Mouse (Mus musculus): ENCODE measurements around the gene Mgat5b.

The Mgat5b gene

GRCm38 (mm10) chr11:116917361-116917760, 1.3 kb upstream of the Mgat5b start:
- CTCF ChIA-PET, result interaction anchor here (0.6 kb wide), 1 partner anchor 106 kb away, joined by 5 read pairs; no protein-coding TSS in a partner anchor

- CTCF ChIA-PET, result interaction anchor here (0.7 kb wide), 1 partner anchor 21 kb away, joined by 7 read pairs; no protein-coding TSS in a partner anchor
Measured at GRCm38 (mm10) chr11:116919186-116920020, 740 bp downstream of the Mgat5b start.

GRCm38 (mm10) chr11:116920746-116921145, 2.1 kb downstream of the Mgat5b start:
- CTCF ChIA-PET, result no interaction called here

- CTCF ChIA-PET, result no interaction called here
Measured at GRCm38 (mm10) chr11:116922058-116922457, 3.4 kb downstream of the Mgat5b start.

GRCm38 (mm10) chr11:116928031-116928430, 9.4 kb downstream of the Mgat5b start:
- CTCF ChIA-PET, result no interaction called here

GRCm38 (mm10) chr11:116934862-116935261, 16.2 kb downstream of the Mgat5b start:
- CTCF ChIA-PET, result no interaction called here

- CTCF ChIA-PET, result no interaction called here
Measured at GRCm38 (mm10) chr11:116935354-116935753, 16.7 kb downstream of the Mgat5b start.

- CTCF ChIA-PET, result no interaction called here
Measured at GRCm38 (mm10) chr11:116935917-116936316, 17.3 kb downstream of the Mgat5b start.

GRCm38 (mm10) chr11:116937141-116937540, 18.5 kb downstream of the Mgat5b start:
- CTCF ChIA-PET, result no interaction called here

- CTCF ChIA-PET, result no interaction called here
Measured at GRCm38 (mm10) chr11:116940088-116940855, 21.6 kb downstream of the Mgat5b start.

GRCm38 (mm10) chr11:116944346-116944745, 25.7 kb downstream of the Mgat5b start:
- CTCF ChIA-PET, result no interaction called here

- CTCF ChIA-PET, result no interaction called here
Measured at GRCm38 (mm10) chr11:116949832-116950231, 31.2 kb downstream of the Mgat5b start.

GRCm38 (mm10) chr11:116951429-116951828, 32.8 kb downstream of the Mgat5b start:
- CTCF ChIA-PET, result no interaction called here

- CTCF ChIA-PET, result no interaction called here
Measured at GRCm38 (mm10) chr11:116954231-116955118, 35.8 kb downstream of the Mgat5b start.

GRCm38 (mm10) chr11:116958601-116959000, 39.9 kb downstream of the Mgat5b start:
- CTCF ChIA-PET, result no interaction called here

GRCm38 (mm10) chr11:116965061-116965460, 46.4 kb downstream of the Mgat5b start:
- CTCF ChIA-PET, result no interaction called here

GRCm38 (mm10) chr11:116965961-116966360, 47.3 kb downstream of the Mgat5b start:
- CTCF ChIA-PET, result no interaction called here

GRCm38 (mm10) chr11:116968586-116968985, 49.9 kb downstream of the Mgat5b start:
- CTCF ChIA-PET, result no interaction called here

- CTCF ChIA-PET, result no interaction called here
Measured at GRCm38 (mm10) chr11:116969498-116969897, 50.8 kb downstream of the Mgat5b start.

- CTCF ChIA-PET, result no interaction called here
Measured at GRCm38 (mm10) chr11:116970847-116971246, 52.2 kb downstream of the Mgat5b start.

- CTCF ChIA-PET, result interaction anchor here (0.6 kb wide), 1 partner anchor 76 kb away, joined by 6 read pairs; no protein-coding TSS in a partner anchor
Measured at GRCm38 (mm10) chr11:116972828-116973227, 54.2 kb downstream of the Mgat5b start.

GRCm38 (mm10) chr11:116973508-116973907, 54.8 kb downstream of the Mgat5b start:
- CTCF ChIA-PET, result no interaction called here
